Mouse (Mus musculus) megakaryocyte, embryonic 14.5 days (primary cell): ENCODE measurements around the gene Cilp.

Source experiments
- FLI1 ChIP-seq: IDR thresholded peaks from 2 replicates; pipeline ENCODE4 v1.6.1; 2012; ENCODE audit warnings: low read length, inconsistent platforms, mixed read lengths
- GATA1 ChIP-seq: IDR thresholded peaks from 3 replicates; pipeline ENCODE4 v1.6.1; 2012; ENCODE audit warnings: mixed read lengths, low read length, inconsistent platforms, borderline replicate concordance

GRCm38 (mm10) chr9:65264959-65265358, at the start of gene Cilp:
- TF ChIP-seq FLI1 (no peak), GATA1 (no peak)
